Mouse (Mus musculus) kidney, postnatal 0 days (tissue): ENCODE measurements around the gene Gm4181. TPM values are rescaled to one million over a fixed set of nuclear protein-coding genes. Genes with fewer than 3 reads are reported as not detected.
"Not testable (repeated sequence)": the region's sequence is repeated elsewhere in the genome, so short reads cannot be mapped to it uniquely, and the experiment has no call there.

Experiments used
- ATAC-seq: fragments of 200-750 bp; cut with Nextera tagmentation; replicated peaks from 2 replicates; pipeline ENCODE4 v1.8.0; 2017; ENCODE audit warnings: low read depth, moderate number of reproducible peaks, moderate TSS enrichment, moderate library complexity; ENCODE audit not compliant: low FRiP score
- DNase-seq: peaks from one replicate; pipeline ENCODE4 v3.0.0-alpha.2; 2016; ENCODE audit warnings: low spot score
- H3K27ac ChIP-seq: fragments of 300-500 bp; sonication (generic); 2 replicates; pipeline ENCODE4 v1.5.1; 2014; ENCODE audit warnings: mild to moderate bottlenecking
- H3K27me3 ChIP-seq: fragments of 300-500 bp; sonication (generic); 2 replicates; pipeline ENCODE4 v1.6.1; 2014; ENCODE audit warnings: low read length, mixed read lengths; ENCODE audit not compliant: insufficient read depth
- H3K36me3 ChIP-seq: fragments of 300-500 bp; sonication (generic); 2 replicates; pipeline ENCODE4 v1.6.1; 2014; ENCODE audit warnings: low read length, mixed read lengths; ENCODE audit not compliant: insufficient read depth
- H3K4me1 ChIP-seq: fragments of 300-500 bp; sonication (generic); replicated peaks from 2 replicates; pipeline ENCODE4 v1.6.1; 2014; ENCODE audit warnings: antibody characterized with exemption, low read length, mixed read lengths; ENCODE audit not compliant: insufficient read depth
- H3K4me2 ChIP-seq: fragments of 300-500 bp; sonication (generic); 2 replicates; pipeline ENCODE4 v1.6.1; 2014; ENCODE audit warnings: mild to moderate bottlenecking, low read length, moderate library complexity, mixed read lengths
- H3K4me3 ChIP-seq: fragments of 300-500 bp; sonication (generic); replicated peaks from 2 replicates; pipeline ENCODE4 v1.5.1; 2014; ENCODE audit warnings: low read depth, low read length
- H3K9ac ChIP-seq: fragments of 300-500 bp; sonication (generic); 2 replicates; pipeline ENCODE4 v1.6.1; 2014; ENCODE audit warnings: low read depth, low read length
- H3K9me3 ChIP-seq: fragments of 300-500 bp; sonication (generic); replicated peaks from 2 replicates; pipeline ENCODE4 v1.6.1; 2016; ENCODE audit warnings: low read length, inconsistent platforms, mixed read lengths
- CTCF ChIP-seq: IDR thresholded peaks from 2 replicates; pipeline ENCODE4 v1.5.1; 2016; ENCODE audit warnings: antibody characterized with exemption, low read depth, mild to moderate bottlenecking, moderate library complexity
- WGBS: fragments of 180-500 bp; shearing (Covaris S2); extraction: QIAGEN DNeasy Blood & Tissue Kit; methylation state at CpG from one replicate; pipeline ENCODE4 v1.1.7; 2014; 5-methylcytosine and 5-hydroxymethylcytosine counted together
- polyA plus RNA-seq: library from polyadenylated mRNA; unstranded; fragments of >200 nt; fragmentation: Nextera tagmentation; extraction: Ambion mirVana; gene quantifications from 2 replicates; pipeline ENCODE4 v1.2.1, GENCODE M21; 2015

The Gm4181 gene
- not detected in 2 replicates for polyA plus RNA-seq

DNA sequence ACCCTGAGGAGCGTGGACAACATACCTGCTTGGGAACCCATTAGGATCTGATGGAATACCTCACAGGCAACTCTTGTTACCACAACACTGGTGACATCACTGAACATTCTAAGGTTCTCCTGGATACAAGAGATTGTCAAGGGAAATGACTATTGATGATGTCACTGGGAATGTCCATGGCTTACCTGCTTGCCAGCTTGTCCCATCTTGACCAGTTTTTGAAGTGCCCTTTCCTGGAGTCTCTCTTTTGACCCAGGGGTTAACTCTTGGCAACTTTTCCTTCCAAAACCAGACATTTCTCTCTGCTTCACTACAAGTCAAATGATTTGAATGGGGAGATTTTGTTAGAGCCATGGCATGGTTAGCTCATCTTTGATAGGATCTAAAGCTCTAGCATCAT, at the start of gene Gm4181:
TSS of gene Gm4181 (minus strand) at position 101 of the 400 bp plus-strand sequence.
- H3K27ac ChIP-seq, H3K36me3 ChIP-seq, H3K9me3 ChIP-seq, H3K4me3 ChIP-seq, H3K4me2 ChIP-seq, H3K4me1 ChIP-seq, ATAC-seq, H3K9ac ChIP-seq, H3K27me3 ChIP-seq, DNase-seq: not testable (repeated sequence)
- 67% methylated on average over 1 of the region's 1 CpGs for WGBS

DNA sequence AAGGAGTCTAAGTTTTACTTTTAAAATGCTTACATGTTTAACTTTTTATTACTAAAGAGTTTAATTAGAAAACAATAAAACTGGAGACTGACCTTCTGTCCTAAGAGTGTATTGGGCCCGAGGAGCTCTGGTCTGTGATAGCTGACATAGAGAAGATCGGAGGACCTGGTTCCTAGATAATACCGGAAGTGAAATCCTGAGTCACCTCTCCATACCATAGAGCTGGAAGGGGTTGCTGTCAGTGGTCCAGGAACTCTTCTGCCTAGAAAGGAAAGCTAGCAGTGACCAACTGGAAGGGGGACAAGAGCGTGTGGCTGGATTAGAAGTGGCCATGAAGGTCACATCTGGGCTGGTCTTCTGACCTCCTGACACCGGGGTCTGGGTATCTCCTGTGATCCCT, 41.8 kb upstream of the Gm4181 start:
- Histone ChIP-seq H3K27ac (no peak overlapping the region), H3K27me3 (no peaks in the 10 kb centered on the region), H3K9ac (no peak overlapping the region), H3K9me3 (no peaks in the 10 kb centered on the region), H3K4me2 (no peak overlapping the region), H3K4me1 (no peaks in the 10 kb centered on the region), H3K4me3 (no peak overlapping the region), H3K36me3 (no peaks in the 10 kb centered on the region)
- TF ChIP-seq CTCF, result no peak
- WGBS, result 93% methylated on average over 5 of the region's 5 CpGs
- ATAC-seq (no peak), DNase-seq (no peak)

- not testable (repeated sequence) for H3K4me1 ChIP-seq, H3K36me3 ChIP-seq, DNase-seq, H3K27me3 ChIP-seq, H3K9me3 ChIP-seq, H3K4me3 ChIP-seq, H3K27ac ChIP-seq, H3K9ac ChIP-seq, ATAC-seq, H3K4me2 ChIP-seq
- 100% methylated on average over 1 of the region's 1 CpGs for WGBS
These were observed 3.0 kb downstream of the Gm4181 start for GRCm38 (mm10) chr14:51632426-51632825.

DNA sequence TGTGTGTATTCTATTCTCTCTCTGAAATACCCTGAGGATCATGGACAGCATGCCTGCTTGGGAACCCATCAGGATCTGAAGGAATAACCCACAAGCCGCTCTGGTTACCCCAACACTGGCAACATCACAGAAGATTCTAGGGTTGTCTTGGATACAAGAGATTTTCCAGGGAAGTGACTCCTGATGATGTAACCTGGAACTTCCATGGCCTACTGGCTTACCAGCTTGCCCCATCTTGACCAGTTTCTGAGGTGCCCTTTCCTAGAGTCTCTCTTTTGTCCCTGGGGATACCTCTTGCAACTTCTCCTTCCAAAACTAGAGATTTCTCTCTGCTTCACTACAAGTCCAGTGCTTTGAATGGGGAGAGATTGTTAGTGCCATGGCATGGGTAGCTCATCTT, 24.3 kb downstream of the Gm4181 start, which contains the start of gene Gm17078:
TSS of gene Gm17078 (minus strand) at position 101 of the 400 bp plus-strand sequence.
- DNase-seq (no peak), ATAC-seq (no peak)
- TF ChIP-seq CTCF, result no peak
- Histone ChIP-seq H3K27ac (no peak within 1 kb of the TSS), H3K36me3 (no peaks in the 10 kb centered on the region), H3K4me1 (no peaks in the 10 kb centered on the region), H3K9ac (no peak within 1 kb of the TSS), H3K4me3 (no peak within 1 kb of the TSS), H3K9me3 (no peaks in the 10 kb centered on the region), H3K27me3 (no peaks in the 10 kb centered on the region), H3K4me2 (no peak within 1 kb of the TSS)
- WGBS, result 72% methylated on average over 1 of the region's 1 CpGs

- H3K4me2 ChIP-seq, H3K27me3 ChIP-seq, H3K4me1 ChIP-seq, H3K27ac ChIP-seq, H3K9ac ChIP-seq, ATAC-seq, H3K9me3 ChIP-seq, H3K4me3 ChIP-seq, H3K36me3 ChIP-seq, DNase-seq: not testable (repeated sequence)
- 86% methylated on average over 4 of the region's 4 CpGs for WGBS
These were observed 43.4 kb downstream of the Gm4181 start, which contains the start of gene Gm17174 for GRCm38 (mm10) chr14:51592039-51592438. Gm17174 (minus strand) TSS chr14:51592139.

Other genes starting within 250 kb of the Gm4181 start
- not detected in 2 replicates for gene Vmn2r88, start 224.8 kb downstream of the Gm4181 start, polyA plus RNA-seq
- not detected in 2 replicates for gene Vmn2r89, start 183.8 kb downstream of the Gm4181 start, polyA plus RNA-seq
- not detected in 2 replicates for gene Gm5622, start 82.9 kb downstream of the Gm4181 start, polyA plus RNA-seq
- gene Gm17175, start 61.6 kb downstream of the Gm4181 start, polyA plus RNA-seq, result not detected in 2 replicates
- gene Gm17174, start 43.5 kb downstream of the Gm4181 start, polyA plus RNA-seq, result not detected in 2 replicates
- gene Gm17078, start 24.4 kb downstream of the Gm4181 start, polyA plus RNA-seq, result not detected in 2 replicates
- gene Gm17079, start 59.8 kb upstream of the Gm4181 start, polyA plus RNA-seq, result not detected in 2 replicates
- not detected in 2 replicates for gene Gm5800, start 81.5 kb upstream of the Gm4181 start, polyA plus RNA-seq
- 0.28 and 0.33 TPM in 2 replicates for gene Ang4, start 137.9 kb upstream of the Gm4181 start, polyA plus RNA-seq
- gene AY358078, start 164.4 kb upstream of the Gm4181 start, polyA plus RNA-seq, result not detected in 2 replicates
- gene Ear6, start 218.0 kb upstream of the Gm4181 start, polyA plus RNA-seq, result not detected in 2 replicates
- gene Mettl17, start 249.2 kb upstream of the Gm4181 start, polyA plus RNA-seq, result 46.3 and 46.6 TPM in 2 replicates